Mouse (Mus musculus) bone marrow macrophage, adult 2 months (primary cell): ENCODE data around the gene Plac1.

ENCODE experiments used
- CTCF ChIP-seq: IDR thresholded peaks from 2 replicates; pipeline ENCODE4 v1.5.1; 2012; ENCODE audit warnings: low read depth, mild to moderate bottlenecking, low read length, moderate library complexity
- POLR2A ChIP-seq: IDR thresholded peaks from 2 replicates; pipeline ENCODE4 v1.6.1; 2012; ENCODE audit warnings: mild to moderate bottlenecking, low read depth, low read length, borderline replicate concordance

DNA sequence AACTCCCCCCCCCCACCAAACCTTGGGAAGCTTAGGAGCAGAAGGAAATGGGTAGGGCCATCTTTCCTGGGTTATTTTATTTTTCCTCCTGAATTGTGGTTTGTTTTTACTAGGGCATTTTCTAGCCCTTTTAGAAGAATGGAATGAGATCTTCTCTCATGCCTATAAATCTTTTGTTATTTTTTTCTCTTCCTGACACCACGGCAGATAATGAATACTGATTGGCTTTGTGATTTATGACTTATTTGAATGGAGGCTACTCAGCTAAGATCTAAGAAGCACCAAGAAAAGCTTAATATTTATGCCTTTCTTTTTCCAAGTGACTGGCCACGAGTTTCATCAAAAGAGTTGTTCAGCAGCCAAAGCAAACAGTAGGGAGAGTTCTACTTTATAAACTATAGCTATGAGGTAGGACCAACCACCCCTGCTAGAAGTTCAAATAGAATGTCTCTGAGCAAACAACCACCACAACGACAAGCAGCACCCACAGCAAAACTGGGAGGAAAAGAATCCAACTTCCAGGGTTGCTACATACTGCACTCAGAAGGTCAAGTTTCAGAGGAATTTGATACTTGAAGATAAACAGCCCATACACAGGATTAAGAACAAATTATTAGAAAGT lies 35.1 kb downstream of the Plac1 start:
- TF ChIP-seq POLR2A (no peak), CTCF (no peak)
